Mouse (Mus musculus) kidney, embryonic 15.5 days (tissue): ENCODE results near the gene Atp12a. TPM values are rescaled to one million over a fixed set of nuclear protein-coding genes. Genes with fewer than 3 reads are reported as not detected.

ENCODE experiments used
- ATAC-seq: fragments of 200-750 bp; cut with Nextera tagmentation; replicated peaks from 2 replicates; pipeline ENCODE4 v1.8.0; 2017; ENCODE audit warnings: moderate TSS enrichment; ENCODE audit not compliant: low FRiP score
- H3K27ac ChIP-seq: fragments of 300-500 bp; sonication (generic); 2 replicates; pipeline ENCODE4 v1.5.1; 2015; ENCODE audit warnings: mild to moderate bottlenecking, inconsistent platforms
- H3K27me3 ChIP-seq: fragments of 300-500 bp; sonication (generic); 2 replicates; pipeline ENCODE4 v1.6.1; 2015; ENCODE audit warnings: inconsistent platforms
- H3K36me3 ChIP-seq: fragments of 300-500 bp; sonication (generic); 2 replicates; pipeline ENCODE4 v1.6.1; 2015; ENCODE audit warnings: inconsistent platforms
- H3K4me1 ChIP-seq: fragments of 300-500 bp; sonication (generic); 2 replicates; pipeline ENCODE4 v1.6.1; 2015; ENCODE audit warnings: inconsistent platforms
- H3K4me2 ChIP-seq: fragments of 300-500 bp; sonication (generic); 2 replicates; pipeline ENCODE4 v1.6.1; 2015; ENCODE audit warnings: moderate library complexity, mild to moderate bottlenecking, inconsistent platforms
- H3K4me3 ChIP-seq: fragments of 300-500 bp; sonication (generic); replicated peaks from 2 replicates; pipeline ENCODE4 v1.5.1; 2015; ENCODE audit warnings: mild to moderate bottlenecking, inconsistent platforms
- H3K9ac ChIP-seq: fragments of 300-500 bp; sonication (generic); 2 replicates; pipeline ENCODE4 v1.6.1; 2015; ENCODE audit warnings: mild to moderate bottlenecking, inconsistent platforms
- H3K9me3 ChIP-seq: fragments of 300-500 bp; sonication (generic); replicated peaks from 2 replicates; pipeline ENCODE4 v1.6.1; 2016; ENCODE audit warnings: inconsistent platforms
- WGBS: fragments of 180-500 bp; shearing (Covaris S2); methylation state at CpG from one replicate; pipeline ENCODE4 v1.1.7; 2015; ENCODE audit warnings: mixed read lengths; 5-methylcytosine and 5-hydroxymethylcytosine counted together
- polyA plus RNA-seq: library from polyadenylated mRNA; unstranded; fragments of >200 nt; fragmentation: Nextera tagmentation; extraction: Ambion mirVana; gene quantifications from 2 replicates; pipeline ENCODE4 v1.2.1, GENCODE M21; 2015

The Atp12a gene
- polyA plus RNA-seq, 1 experiment from 2014 or later, result 1.5 TPM

DNA sequence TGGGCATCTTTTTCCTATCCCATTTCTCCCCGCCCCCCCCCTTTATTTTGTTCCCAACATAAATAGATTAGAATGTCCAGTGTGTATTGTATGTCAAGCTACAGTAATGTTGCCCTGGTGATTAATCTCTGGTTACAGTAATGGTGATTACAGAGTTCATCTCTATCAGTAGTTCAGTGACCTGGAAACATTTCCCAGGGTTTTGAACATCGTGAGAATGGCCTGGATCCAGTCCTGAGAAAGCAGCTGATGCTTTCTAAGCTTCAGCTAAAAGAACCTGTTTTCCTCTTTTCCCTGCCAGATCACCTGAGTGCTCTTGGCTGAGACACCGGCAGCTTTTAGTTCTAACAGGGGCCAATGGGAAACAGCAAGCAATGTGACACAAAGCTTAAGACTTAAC is 25.4 kb downstream of the Atp12a start:
- WGBS, result 59% methylated on average over 3 of the region's 3 CpGs
- Histone ChIP-seq H3K4me3 (no peak overlapping the region), H3K9me3 (no peaks in the 10 kb centered on the region), H3K4me1 (peaks cover 15% of the 10 kb centered on the region), H3K27ac (no peak overlapping the region), H3K4me2 (no peak overlapping the region), H3K36me3 (no peaks in the 10 kb centered on the region), H3K9ac (no peak overlapping the region), H3K27me3 (no peaks in the 10 kb centered on the region)
- no peak for ATAC-seq

DNA sequence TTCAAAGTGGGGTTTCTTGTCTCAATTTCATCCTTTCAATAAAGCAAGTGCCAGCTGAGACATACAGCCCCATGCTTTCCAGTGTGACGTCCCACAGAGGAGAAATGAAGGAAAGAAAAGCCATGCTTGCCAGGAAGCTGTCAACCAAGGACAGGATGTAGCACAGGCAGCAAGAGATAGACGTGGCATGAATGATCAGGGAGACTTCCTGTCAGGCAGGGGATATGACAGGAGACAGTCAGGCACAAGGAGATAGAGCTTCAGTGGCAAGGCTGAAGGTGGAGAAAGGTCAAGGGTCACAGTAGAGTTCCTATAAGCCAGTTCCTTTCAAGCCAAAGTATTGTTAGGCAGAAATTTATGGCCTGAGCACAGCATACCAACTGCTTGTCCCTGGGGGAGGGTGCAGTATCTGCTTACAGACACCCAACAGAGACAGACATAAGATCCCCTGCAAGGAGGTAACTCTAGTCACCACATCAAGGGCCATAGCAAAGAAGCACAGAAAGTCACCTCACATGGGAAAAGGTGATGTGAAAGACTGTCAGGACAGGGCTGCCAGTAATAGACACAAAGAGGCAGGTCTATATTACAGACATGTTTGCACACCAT is 28.9 kb downstream of the Atp12a start:
- no peaks in the 10 kb centered on the region for H3K36me3 ChIP-seq
- H3K4me1 ChIP-seq, result peaks cover 15% of the 10 kb centered on the region
- H3K27ac ChIP-seq, result peak overlapping the region; percentile 41
- ATAC-seq, result peak; percentile 87
- no peaks in the 10 kb centered on the region for H3K9me3 ChIP-seq
- H3K27me3 ChIP-seq, result no peaks in the 10 kb centered on the region
- H3K4me3 ChIP-seq, result no peak overlapping the region
- no peak overlapping the region for H3K9ac ChIP-seq
- H3K4me2 ChIP-seq, result no peak overlapping the region
- WGBS, result 10% methylated on average over 2 of the region's 2 CpGs

DNA sequence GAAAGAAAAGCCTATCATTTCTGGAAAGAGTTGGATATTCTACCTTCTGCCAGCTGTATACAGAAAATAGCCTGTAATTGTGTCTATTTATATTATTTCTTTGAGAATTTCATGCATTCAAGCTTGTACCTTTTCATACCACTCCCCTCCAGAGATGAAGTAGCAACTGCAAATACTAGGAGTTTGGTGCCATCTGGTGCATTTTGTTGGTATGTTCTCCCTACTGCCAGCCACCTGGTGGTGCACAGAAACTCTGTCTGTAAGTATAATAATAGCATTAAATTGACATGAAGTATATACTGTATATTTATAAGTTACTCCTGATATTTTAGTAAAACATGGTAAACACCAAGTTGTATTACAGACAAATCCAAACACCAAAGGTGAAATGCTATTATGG is 33.1 kb downstream of the Atp12a start:
- Histone ChIP-seq H3K36me3 (no peaks in the 10 kb centered on the region), H3K4me3 (no peak overlapping the region), H3K27me3 (no peaks in the 10 kb centered on the region), H3K4me2 (no peak overlapping the region), H3K27ac (no peak overlapping the region), H3K9me3 (no peaks in the 10 kb centered on the region), H3K9ac (no peak overlapping the region), H3K4me1 (peaks cover 11% of the 10 kb centered on the region)
- ATAC-seq, result no peak

GRCm38 (mm10) chr14:56402311-56403071 is 37.6 kb downstream of the Atp12a start, which contains the start of gene Rnf17:
Gene Rnf17 (plus strand): TSS chr14:56402581.
- no peak for ATAC-seq
- Histone ChIP-seq H3K4me2 (peak within 1 kb of the TSS; percentile 39; the same call in 1 of the 2 replicates), H3K9ac (no peak within 1 kb of the TSS), H3K27ac (no peak within 1 kb of the TSS), H3K36me3 (no peaks in the 10 kb centered on the region), H3K4me1 (no peaks in the 10 kb centered on the region), H3K27me3 (no peaks in the 10 kb centered on the region), H3K4me3 (no peak within 1 kb of the TSS), H3K9me3 (no peaks in the 10 kb centered on the region)
- 70% methylated on average over 34 of the region's 34 CpGs for WGBS

- no peak for ATAC-seq
- Histone ChIP-seq H3K9me3 (no peaks in the 10 kb centered on the region), H3K4me1 (no peaks in the 10 kb centered on the region), H3K27me3 (no peaks in the 10 kb centered on the region), H3K4me2 (no peak overlapping the region), H3K9ac (no peak overlapping the region), H3K4me3 (no peak overlapping the region), H3K36me3 (no peaks in the 10 kb centered on the region), H3K27ac (no peak overlapping the region)
- 88% methylated on average over 2 of the region's 2 CpGs for WGBS
Observed at GRCm38 (mm10) chr14:56403072-56403375, 38.2 kb downstream of the Atp12a start.

Other genes with a start within 250 kb of the Atp12a start
- not detected in 2 replicates for gene Gzme, start 244.4 kb upstream of the Atp12a start, polyA plus RNA-seq
- not detected in 2 replicates for gene Gzmd, start 232.5 kb upstream of the Atp12a start, polyA plus RNA-seq
- not detected in 2 replicates for gene Gzmg, start 205.5 kb upstream of the Atp12a start, polyA plus RNA-seq
- gene Gzmn, start 190.5 kb upstream of the Atp12a start, polyA plus RNA-seq, result not detected in 2 replicates
- not detected in 2 replicates for gene Gzmf, start 153.7 kb upstream of the Atp12a start, polyA plus RNA-seq
- not detected in 2 replicates for gene Gzmc, start 130.4 kb upstream of the Atp12a start, polyA plus RNA-seq
- gene Gzmb, start 102.8 kb upstream of the Atp12a start, polyA plus RNA-seq, result 0.25 TPM in 1 of 2 replicates, not detected in the other
- gene Rnf17, start 37.5 kb downstream of the Atp12a start, polyA plus RNA-seq, result 1.1 and 1.5 TPM in 2 replicates
- gene Cenpj, start 210.4 kb downstream of the Atp12a start, polyA plus RNA-seq, result 11.4 and 11.6 TPM in 2 replicates
- gene Parp4, start 210.6 kb downstream of the Atp12a start, polyA plus RNA-seq, result 5.1 and 8.0 TPM in 2 replicates